Mouse (Mus musculus) heart, embryonic 11.5 days (tissue): ENCODE data around the gene Ints1. TPM values are rescaled to one million over a fixed set of nuclear protein-coding genes. Genes with fewer than 3 reads are reported as not detected.

Source experiments
- ATAC-seq: fragments of 200-750 bp; cut with Nextera tagmentation; replicated peaks from 2 replicates; pipeline ENCODE4 v1.8.0; 2017; ENCODE audit warnings: moderate library complexity; ENCODE audit not compliant: insufficient number of reproducible peaks, low FRiP score, low TSS enrichment
- H3K27ac ChIP-seq: fragments of 300-500 bp; sonication (generic); 2 replicates; pipeline ENCODE4 v1.5.1; 2014; ENCODE audit warnings: mild to moderate bottlenecking, low read depth, low read length
- H3K27me3 ChIP-seq: fragments of 300-500 bp; sonication (generic); 2 replicates; pipeline ENCODE4 v1.6.1; 2014; ENCODE audit warnings: mild to moderate bottlenecking, low read length, mixed read lengths; ENCODE audit not compliant: control insufficient read depth, insufficient read depth
- H3K36me3 ChIP-seq: fragments of 300-500 bp; sonication (generic); 2 replicates; pipeline ENCODE4 v1.6.1; 2014; ENCODE audit warnings: mild to moderate bottlenecking, low read length, moderate library complexity, mixed read lengths; ENCODE audit not compliant: control insufficient read depth, insufficient read depth
- H3K4me1 ChIP-seq: fragments of 300-500 bp; sonication (generic); 2 replicates; pipeline ENCODE4 v1.6.1; 2014; ENCODE audit warnings: low read length; ENCODE audit not compliant: control insufficient read depth, insufficient read depth
- H3K4me2 ChIP-seq: fragments of 300-500 bp; sonication (generic); 2 replicates; pipeline ENCODE4 v1.6.1; 2014; ENCODE audit warnings: mild to moderate bottlenecking, moderate library complexity
- H3K4me3 ChIP-seq: fragments of 300-500 bp; sonication (generic); 2 replicates; pipeline ENCODE4 v1.5.1; 2014; ENCODE audit warnings: low read depth, low read length
- H3K9ac ChIP-seq: fragments of 300-500 bp; sonication (generic); 2 replicates; pipeline ENCODE4 v1.6.1; 2014; ENCODE audit warnings: mild to moderate bottlenecking, low read depth, low read length, moderate library complexity
- H3K9me3 ChIP-seq: fragments of 300-500 bp; sonication (generic); replicated peaks from 2 replicates; pipeline ENCODE4 v1.6.1; 2016; ENCODE audit warnings: low read length; ENCODE audit not compliant: control insufficient read depth
- WGBS: fragments of 180-500 bp; shearing (Covaris S2); extraction: QIAGEN DNeasy Blood & Tissue Kit; methylation state at CpG from one replicate; pipeline ENCODE4 v1.1.7; 2014; ENCODE audit not compliant: insufficient replicate concordance; 5-methylcytosine and 5-hydroxymethylcytosine counted together
- polyA plus RNA-seq: library from polyadenylated mRNA; unstranded; fragments of >200 nt; fragmentation: Nextera tagmentation; extraction: Ambion mirVana; gene quantifications from 2 replicates; pipeline ENCODE4 v1.2.1, GENCODE M21; 2014

The Ints1 gene
- polyA plus RNA-seq, 1 experiment from 2014 or later: 21.4 TPM

DNA sequence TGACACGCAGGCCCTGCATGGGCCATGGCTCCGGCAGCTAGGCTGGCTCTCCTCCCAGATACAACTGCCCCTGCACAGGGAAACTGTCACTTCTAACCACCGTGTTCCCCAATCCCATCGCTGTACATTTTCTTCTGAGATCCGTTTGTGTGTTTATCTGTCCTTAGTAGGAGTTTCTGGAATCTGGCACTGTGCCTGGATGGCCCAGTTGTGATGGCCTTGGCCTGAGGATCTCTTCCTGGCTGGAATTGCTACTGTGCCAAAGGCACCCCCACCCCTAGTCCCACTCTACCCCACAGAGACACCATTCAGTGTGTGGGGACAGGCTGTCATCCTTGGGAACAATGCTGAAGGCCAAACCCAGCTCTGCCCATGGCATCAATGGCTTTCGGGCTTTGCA, 40.5 kb upstream of the Ints1 start:
- Histone ChIP-seq H3K36me3 (no peaks in the 10 kb centered on the region), H3K4me3 (no peak overlapping the region), H3K4me1 (peaks cover 8% of the 10 kb centered on the region; the same call in 1 of the 2 replicates), H3K27ac (no peak overlapping the region), H3K9me3 (no peaks in the 10 kb centered on the region), H3K27me3 (peaks cover 27% of the 10 kb centered on the region), H3K9ac (no peak overlapping the region), H3K4me2 (no peak overlapping the region)
- 67% methylated on average over 6 of the region's 6 CpGs for WGBS
- no peak for ATAC-seq

- ATAC-seq: no peak
- H3K27ac ChIP-seq: no peak overlapping the region
- H3K4me1 ChIP-seq: peaks cover 8% of the 10 kb centered on the region; the same call in 1 of the 2 replicates
- no peaks in the 10 kb centered on the region for H3K9me3 ChIP-seq
- no peak overlapping the region for H3K9ac ChIP-seq
- H3K27me3 ChIP-seq: peaks cover 27% of the 10 kb centered on the region
- 6% methylated on average over 13 of the region's 13 CpGs for WGBS
- H3K4me2 ChIP-seq: no peak overlapping the region
- no peaks in the 10 kb centered on the region for H3K36me3 ChIP-seq
- H3K4me3 ChIP-seq: no peak overlapping the region
These were observed 38.5 kb upstream of the Ints1 start for GRCm38 (mm10) chr5:139813963-139814381.

DNA sequence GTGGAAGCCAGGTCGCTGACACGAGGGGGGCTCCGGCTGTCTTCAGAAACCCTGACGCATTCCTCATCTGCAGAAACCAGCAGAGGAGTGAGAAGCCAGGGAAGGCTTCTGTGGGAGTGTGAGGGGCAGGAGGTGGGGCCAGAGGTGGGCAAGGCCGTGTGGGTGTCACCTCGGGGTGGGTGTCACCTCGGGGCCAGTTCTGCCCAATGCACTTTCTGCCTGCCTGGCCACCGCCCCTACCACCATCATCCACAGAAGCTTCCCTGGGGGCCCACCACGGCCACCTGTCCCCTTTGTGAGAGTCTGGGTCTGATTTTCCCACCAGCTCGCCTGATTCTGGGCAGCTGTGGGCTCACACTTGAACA, 37.6 kb upstream of the Ints1 start:
- WGBS: 36% methylated on average over 9 of the region's 10 CpGs
- no peaks in the 10 kb centered on the region for H3K36me3 ChIP-seq
- peak overlapping the region; percentile 34; the same call in 1 of the 2 replicates for H3K9ac ChIP-seq
- H3K4me1 ChIP-seq: peaks cover 8% of the 10 kb centered on the region; the same call in 1 of the 2 replicates
- H3K27me3 ChIP-seq: peaks cover 27% of the 10 kb centered on the region
- ATAC-seq: no peak
- no peaks in the 10 kb centered on the region for H3K9me3 ChIP-seq
- H3K27ac ChIP-seq: no peak overlapping the region
- peak overlapping the region; percentile 23; the same call in 1 of the 2 replicates for H3K4me3 ChIP-seq
- peak overlapping the region; percentile 34 for H3K4me2 ChIP-seq

DNA sequence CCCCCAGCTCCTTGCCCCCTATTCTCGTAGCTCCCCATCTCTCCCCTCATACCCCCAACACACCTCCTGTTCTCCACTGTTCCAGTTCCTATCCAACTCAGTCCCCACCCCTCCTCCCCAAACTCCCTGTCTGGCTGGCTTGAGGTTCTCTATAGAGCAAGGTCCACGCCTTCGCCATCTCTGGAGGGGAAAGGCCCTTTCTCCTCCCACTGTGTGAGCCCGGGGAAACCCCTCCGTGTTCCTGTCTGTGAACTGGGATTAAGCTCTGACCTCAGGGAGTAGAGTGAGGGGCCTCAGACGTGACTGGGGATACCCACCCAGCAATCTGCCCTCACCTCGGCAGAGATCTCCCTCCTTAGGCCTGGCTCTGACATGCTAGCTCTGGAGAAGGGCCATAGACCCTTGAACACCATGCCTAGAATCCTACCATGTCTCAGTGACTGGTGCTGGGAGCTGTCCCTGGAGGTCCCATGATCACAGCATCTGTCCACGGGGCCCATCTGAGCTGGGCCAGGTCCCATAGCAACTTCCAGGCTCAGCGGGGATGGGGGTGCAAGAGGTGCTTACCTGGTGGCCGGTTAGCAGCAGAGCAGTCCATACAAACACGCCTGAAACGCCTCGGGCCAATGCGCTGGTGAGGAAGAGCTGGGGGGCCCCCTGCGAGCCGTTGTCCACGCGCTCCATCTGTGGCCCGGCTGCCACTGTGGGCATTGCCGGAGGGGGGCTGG, 37.1 kb upstream of the Ints1 start:
- no peak for ATAC-seq
- no peaks in the 10 kb centered on the region for H3K9me3 ChIP-seq
- H3K27ac ChIP-seq: no peak overlapping the region
- WGBS: 69% methylated on average over 20 of the region's 20 CpGs
- H3K4me2 ChIP-seq: peak overlapping the region; percentile 34
- no peaks in the 10 kb centered on the region for H3K36me3 ChIP-seq
- H3K4me1 ChIP-seq: peaks cover 8% of the 10 kb centered on the region; the same call in 1 of the 2 replicates
- H3K27me3 ChIP-seq: peaks cover 27% of the 10 kb centered on the region
- H3K9ac ChIP-seq: peak overlapping the region; percentile 34; the same call in 1 of the 2 replicates
- H3K4me3 ChIP-seq: peak overlapping the region; percentile 23

DNA sequence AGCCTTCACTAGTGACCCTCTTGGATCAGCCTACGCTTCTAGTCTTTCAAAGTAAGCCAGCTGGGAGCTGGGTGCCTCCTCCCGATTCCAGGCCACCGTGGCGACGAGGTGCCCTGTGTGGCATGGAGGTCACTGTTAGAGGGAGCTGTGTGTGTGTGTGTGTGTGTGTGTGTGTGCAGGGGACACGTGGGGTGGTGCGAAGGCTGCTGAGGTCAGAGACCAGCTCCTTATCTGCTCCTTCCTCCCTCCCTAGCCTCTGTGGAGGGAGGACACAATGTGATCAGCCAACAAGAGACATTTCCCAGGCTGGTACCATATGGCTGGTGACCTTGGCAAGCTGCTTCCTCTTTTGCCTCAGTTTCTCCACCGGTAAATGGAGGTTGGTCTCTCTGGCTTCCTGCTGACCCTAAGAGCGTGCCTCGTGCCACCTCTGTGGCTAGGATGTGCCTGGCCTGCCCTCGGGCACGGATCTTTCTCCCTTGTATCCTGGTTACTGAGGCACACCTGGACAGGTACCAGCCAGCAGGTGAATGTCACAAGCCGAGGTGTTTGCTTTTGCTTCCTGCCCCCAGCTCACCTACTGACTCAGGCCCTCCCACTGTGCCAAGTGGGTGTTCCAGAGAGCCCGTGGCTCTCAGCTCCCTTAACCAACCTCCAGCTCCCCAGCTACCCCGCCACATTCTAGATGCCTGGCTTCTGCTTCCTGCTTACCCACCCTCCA, 36.4 kb upstream of the Ints1 start:
- ATAC-seq: peak; percentile 62; the same call in 1 of the 2 replicates
- H3K4me1 ChIP-seq: peaks cover 8% of the 10 kb centered on the region; the same call in 1 of the 2 replicates
- H3K9ac ChIP-seq: no peak overlapping the region
- peaks cover 27% of the 10 kb centered on the region for H3K27me3 ChIP-seq
- H3K36me3 ChIP-seq: no peaks in the 10 kb centered on the region
- no peaks in the 10 kb centered on the region for H3K9me3 ChIP-seq
- peak overlapping the region; percentile 34 for H3K4me2 ChIP-seq
- H3K27ac ChIP-seq: no peak overlapping the region
- 72% methylated on average over 15 of the region's 15 CpGs for WGBS
- peak overlapping the region; percentile 23; the same call in 1 of the 2 replicates for H3K4me3 ChIP-seq

- peaks cover 18% of the 10 kb centered on the region for H3K27me3 ChIP-seq
- H3K36me3 ChIP-seq: no peaks in the 10 kb centered on the region
- ATAC-seq: no peak
- no peak overlapping the region for H3K4me2 ChIP-seq
- no peak overlapping the region for H3K4me3 ChIP-seq
- H3K9ac ChIP-seq: no peak overlapping the region
- H3K9me3 ChIP-seq: no peaks in the 10 kb centered on the region
- H3K27ac ChIP-seq: no peak overlapping the region
- peaks cover 19% of the 10 kb centered on the region for H3K4me1 ChIP-seq
- WGBS: 49% methylated on average over 4 of the region's 4 CpGs
These were observed 33.9 kb upstream of the Ints1 start for GRCm38 (mm10) chr5:139809397-139809796.

DNA sequence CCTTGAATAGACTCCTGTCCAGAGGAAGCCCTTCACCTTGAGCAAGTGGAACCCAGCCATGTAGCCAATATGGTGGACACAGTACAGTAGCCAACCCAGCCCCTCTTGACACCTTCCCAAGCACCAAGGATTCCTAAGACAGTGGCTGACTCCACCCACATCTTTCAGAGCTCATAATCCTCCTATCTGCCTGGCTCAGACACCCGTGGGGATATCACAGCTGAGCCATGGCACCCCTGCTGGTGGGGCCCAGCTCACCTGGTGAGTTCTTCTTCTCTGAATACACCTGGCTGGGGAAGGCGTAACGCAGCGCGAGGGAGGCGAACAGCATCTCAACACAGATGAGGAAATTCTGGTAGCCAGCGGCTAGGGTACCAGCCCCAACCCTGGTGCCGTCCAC, 30.4 kb upstream of the Ints1 start:
- Histone ChIP-seq H3K4me2 (no peak overlapping the region), H3K4me1 (peaks cover 26% of the 10 kb centered on the region), H3K9me3 (no peaks in the 10 kb centered on the region), H3K9ac (no peak overlapping the region), H3K36me3 (0 out of 2 replicates have a peak, but pooled peaks cover under 1% of the 10 kb centered on the region), H3K27ac (peak overlapping the region; percentile 96; the same call in 1 of the 2 replicates), H3K4me3 (no peak overlapping the region), H3K27me3 (no peaks in the 10 kb centered on the region)
- no peak for ATAC-seq
- 91% methylated on average over 8 of the region's 8 CpGs for WGBS

GRCm38 (mm10) chr5:139804573-139805111, 29.2 kb upstream of the Ints1 start:
- H3K9ac ChIP-seq: peak overlapping the region; percentile 4
- no peaks in the 10 kb centered on the region for H3K9me3 ChIP-seq
- no peak overlapping the region for H3K4me3 ChIP-seq
- peaks cover 12% of the 10 kb centered on the region for H3K36me3 ChIP-seq
- peak; percentile 16 for ATAC-seq
- WGBS: 59% methylated on average over 11 of the region's 11 CpGs
- peak overlapping the region; percentile 96 for H3K27ac ChIP-seq
- H3K4me2 ChIP-seq: peak overlapping the region; percentile 14; the same call in 1 of the 2 replicates
- no peaks in the 10 kb centered on the region for H3K27me3 ChIP-seq
- peaks cover 33% of the 10 kb centered on the region for H3K4me1 ChIP-seq
